Mouse (Mus musculus) adrenal gland, adult 8-10 months (tissue): Measurements from ENCODE around the gene Rps6ka4. TPM values are rescaled to one million over a fixed set of nuclear protein-coding genes. Genes with fewer than 3 reads are reported as not detected.

Source experiments
- DNase-seq: peaks from one replicate; pipeline ENCODE4 v3.0.0; 2022
- total RNA-seq, 4 experiments: library from RNA; stranded (reverse); gene quantifications; 2 replicates each; pipeline ENCODE4 v1.2.4; 2022

The Rps6ka4 gene
- total RNA-seq, 4 experiments from 2014 or later, result 30.2 to 42.5 (median 36.1) TPM

GRCm38 (mm10) chr19:6851497-6851896 is 11.1 kb upstream of the Rps6ka4 start:
- DNase-seq, result no peak

- DNase-seq, result no peak
Observed at GRCm38 (mm10) chr19:6849506-6850068, 9.2 kb upstream of the Rps6ka4 start.

DNA sequence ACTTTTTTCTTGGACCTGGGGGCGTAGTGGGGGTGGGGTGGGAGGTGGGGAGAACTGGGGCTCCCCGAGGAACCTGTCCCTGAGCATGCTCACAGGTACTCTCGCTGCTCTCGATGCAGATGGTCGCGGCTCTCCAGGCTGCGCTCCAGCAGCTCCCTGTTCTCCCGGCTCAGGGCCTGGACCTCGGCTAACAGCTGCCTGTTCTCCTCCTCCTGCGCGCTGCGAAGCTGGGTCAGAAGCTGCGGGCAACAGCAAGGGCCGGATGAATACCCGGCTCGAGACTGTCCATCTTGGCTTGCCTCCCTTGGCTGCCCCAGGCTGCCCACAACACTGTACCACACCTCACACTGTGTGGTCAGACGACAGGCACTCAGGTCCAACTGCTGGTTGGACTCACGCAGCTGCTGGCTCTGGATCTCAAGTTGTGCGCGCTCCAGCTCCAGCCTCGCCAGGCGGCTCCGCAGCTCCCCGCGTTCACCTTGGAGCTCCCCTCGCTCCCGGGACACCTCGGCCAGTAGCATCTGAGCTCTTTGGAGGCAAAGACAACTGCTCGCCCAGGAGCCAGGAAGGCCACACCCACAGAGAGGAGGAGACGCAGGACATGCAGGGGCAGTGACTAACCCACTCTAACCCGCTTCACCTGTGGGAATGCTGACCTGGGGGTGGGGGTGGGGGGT is 7.5 kb upstream of the Rps6ka4 start:
- DNase-seq, result no peak

DNA sequence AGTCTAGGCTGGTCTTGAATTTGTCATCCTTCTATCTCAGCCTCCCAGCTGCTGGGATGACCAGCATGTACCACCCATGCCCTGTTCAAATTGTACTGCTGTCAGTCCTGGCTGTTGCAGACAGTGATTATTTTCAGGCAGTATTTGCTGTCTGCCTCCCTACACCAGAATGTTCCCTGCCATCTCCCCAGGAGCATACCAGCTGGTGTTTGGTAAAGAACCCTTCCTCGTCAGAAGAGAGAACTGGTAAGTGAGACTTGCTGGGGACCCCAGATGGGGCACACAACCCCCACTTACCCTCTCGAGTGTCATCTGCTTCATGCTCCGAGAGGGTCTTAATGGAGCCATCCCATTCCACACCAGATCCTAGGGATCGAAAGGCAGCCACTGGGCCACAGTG is 5.6 kb upstream of the Rps6ka4 start:
- no peak for DNase-seq

GRCm38 (mm10) chr19:6842353-6842752 is 1.9 kb upstream of the Rps6ka4 start:
- peak; percentile 54 for DNase-seq

DNA sequence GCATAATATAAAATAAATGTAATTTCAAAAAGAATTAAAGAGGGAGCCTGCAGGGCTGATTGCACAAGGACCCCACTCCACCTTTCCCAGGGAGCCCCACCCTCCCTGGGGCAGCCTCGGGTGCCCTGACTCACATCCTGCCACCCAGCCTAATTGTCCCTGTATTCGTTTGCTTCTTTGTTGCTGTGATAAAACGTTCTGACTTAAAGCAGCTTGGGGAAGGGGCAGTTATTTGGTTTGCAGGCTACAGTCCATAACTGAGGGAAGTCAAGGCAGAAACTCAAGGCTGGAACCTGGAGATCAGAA is 809 bp upstream of the Rps6ka4 start:
- no peak for DNase-seq

DNA sequence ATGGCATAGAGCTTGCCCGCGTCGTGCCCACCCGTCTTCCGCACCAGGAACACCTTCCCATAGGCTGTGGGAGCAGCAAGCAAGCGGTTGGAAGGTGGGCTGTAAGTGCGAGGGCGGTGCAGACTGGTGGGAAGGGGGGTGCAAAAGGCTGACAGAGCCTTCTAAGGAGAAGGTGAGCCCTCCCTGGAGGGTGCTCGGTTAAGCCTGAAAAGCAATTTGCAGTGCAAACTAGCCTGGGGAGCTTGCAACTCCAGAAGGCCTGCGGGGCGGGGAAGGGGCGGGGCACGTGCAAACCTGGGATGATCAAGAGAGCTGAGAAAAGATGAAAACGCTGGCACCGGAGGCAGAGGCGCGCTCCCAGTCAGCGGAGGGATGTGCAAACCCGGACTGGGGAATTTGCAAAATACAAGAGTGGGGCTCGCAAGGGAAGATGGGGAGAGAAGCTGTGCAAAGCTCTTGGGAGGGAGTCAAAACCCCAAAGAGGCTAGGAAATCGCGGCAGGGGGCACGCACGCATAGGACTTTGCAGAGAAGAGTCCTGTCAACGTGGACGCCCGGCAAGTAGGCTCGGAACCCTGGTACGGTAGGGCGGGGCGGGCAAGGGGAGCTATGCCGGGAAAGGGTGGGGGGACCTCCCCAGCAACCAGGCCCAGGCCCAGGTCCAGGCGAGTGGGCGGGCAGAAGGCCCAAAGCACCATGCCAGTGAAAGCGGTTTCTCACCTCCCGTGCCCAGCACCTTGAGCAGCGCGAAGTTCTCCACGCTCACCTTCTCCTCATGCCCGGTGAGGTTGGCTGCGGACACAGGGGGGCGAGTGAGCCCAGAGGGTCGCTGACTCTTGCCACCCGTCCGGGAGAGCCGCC is 591 bp downstream of the Rps6ka4 start:
- DNase-seq, result peak; percentile 25

- DNase-seq, result no peak
Observed at GRCm38 (mm10) chr19:6832363-6832762, 8.1 kb downstream of the Rps6ka4 start.

GRCm38 (mm10) chr19:6831331-6831730 is 9.1 kb downstream of the Rps6ka4 start:
- DNase-seq, result no peak

DNA sequence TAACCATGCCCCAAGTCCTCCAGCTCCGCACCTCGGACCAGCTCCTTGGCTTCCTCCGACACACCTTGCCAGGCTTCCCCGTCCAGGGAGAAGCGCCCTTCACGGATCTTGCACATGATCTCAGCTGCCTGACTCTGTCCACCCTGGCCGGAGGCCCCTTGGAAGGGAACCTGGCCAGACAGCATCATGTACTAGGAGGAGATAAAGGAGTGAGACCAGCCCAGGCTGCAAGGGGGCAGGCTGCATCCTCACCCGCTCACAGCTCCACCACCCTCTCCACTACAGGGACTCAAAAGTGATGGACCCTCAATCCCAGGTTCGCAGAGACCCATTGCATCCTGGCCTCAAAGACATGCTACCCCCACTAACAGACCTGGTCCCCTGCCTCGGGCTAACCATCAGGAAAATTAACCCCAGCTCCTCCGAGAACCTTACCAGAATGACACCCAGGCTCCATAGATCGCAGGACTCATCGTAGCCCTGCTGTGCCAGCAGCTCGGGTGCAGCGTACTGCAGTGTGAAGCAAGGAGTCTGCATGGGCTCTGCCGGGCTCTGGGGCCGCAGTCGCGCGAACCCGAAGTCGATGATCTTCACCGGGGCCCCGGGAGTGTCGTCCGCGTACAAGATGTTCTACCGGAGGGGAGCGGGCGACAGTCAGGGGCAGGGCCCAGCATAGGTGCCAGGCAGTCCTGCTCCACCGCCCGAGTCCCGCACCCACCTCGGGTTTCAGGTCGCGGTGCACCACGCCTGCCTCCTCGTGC is 9.7 kb downstream of the Rps6ka4 start:
- DNase-seq, result no peak

DNA sequence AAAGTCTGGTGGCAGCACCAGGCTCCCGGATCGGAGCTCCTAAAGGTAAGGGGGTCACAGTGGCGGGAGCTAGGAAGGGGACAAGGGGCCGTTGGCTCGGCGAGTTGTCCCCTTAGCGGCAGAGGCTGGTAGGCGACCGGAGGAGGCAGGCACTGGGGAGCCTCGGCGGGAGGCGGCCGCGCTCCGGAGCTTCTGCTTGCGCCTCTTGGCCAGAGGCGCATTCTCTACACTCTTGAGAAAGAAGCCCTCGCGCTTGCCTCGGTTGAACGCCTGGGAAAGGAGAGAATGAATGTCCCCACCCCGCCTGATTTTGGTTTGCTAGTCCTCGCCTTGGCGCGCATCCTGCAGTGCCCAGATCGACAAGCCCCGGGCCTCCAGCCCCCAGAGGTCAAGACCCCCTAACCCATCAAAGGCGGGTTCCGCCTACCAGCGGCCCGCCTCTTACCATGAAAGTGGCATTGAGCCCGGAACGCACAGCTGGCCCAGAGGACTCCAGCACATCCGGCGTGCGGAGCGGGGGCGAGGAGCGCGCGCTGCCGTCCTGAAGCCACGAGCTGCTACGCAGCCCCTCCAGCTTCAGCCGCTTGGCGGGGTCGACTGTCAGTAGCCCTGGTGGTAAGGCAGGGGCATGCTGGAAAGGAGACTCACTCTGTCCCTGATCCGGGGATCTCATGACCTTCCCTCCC is 10.4 kb downstream of the Rps6ka4 start:
- no peak for DNase-seq

DNA sequence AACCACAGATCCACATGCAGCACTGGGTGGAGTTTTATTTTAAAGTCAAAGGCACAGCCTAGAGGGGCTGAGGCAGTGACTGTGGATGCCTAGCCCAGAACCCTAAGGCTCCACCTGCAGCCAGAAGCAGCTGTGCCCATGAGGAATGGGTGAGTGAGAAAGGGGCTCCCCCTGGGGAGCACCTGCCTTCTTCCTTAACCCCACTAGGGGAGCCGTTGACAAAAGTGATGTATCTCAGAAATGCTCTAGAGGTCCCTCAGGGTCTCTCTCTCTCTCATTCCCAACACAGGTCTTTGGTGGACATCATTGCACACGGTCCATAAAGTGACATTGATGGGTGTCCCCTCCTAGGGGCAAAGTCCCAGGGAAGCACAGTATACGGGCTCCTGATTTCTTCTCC is 11.4 kb downstream of the Rps6ka4 start:
- DNase-seq, result no peak

- DNase-seq, result no peak
Observed at GRCm38 (mm10) chr19:6826601-6827000, 13.8 kb downstream of the Rps6ka4 start.

GRCm38 (mm10) chr19:6825384-6825783 is 15.1 kb downstream of the Rps6ka4 start:
- no peak for DNase-seq

DNA sequence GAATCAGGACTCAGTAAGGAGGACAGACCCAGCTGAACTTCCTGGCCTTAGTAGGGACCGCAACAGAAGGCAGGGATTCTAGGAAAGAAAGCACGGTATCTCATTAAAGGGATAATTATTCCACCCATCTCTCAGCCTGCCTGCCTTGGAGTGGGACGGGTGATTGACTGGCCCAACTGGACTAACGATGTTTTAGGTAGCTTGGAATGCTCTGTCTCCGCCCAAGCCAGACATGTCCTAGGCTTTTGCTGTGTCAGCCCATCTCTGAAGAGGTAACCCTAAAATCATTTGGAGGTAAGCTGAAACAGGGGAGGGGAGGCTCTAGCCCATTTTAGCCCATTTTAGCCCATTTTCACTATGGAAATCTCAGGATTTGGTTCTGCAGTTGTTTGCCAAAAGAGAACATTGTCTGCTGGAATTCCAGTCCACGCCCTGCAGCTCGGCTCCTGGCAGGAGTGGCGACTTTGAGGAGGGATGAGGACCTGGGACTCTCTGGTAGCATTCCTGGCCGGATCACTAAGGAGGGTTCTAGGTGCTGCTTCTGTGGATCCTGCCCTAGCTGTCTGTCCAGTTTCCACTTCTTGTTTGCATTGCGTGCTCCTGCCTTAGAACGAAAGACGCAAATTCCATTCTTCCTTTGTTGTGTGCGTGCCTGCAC is 19.8 kb downstream of the Rps6ka4 start:
- DNase-seq, result no peak

GRCm38 (mm10) chr19:6819143-6819827 is 21.2 kb downstream of the Rps6ka4 start:
- DNase-seq, result no peak

DNA sequence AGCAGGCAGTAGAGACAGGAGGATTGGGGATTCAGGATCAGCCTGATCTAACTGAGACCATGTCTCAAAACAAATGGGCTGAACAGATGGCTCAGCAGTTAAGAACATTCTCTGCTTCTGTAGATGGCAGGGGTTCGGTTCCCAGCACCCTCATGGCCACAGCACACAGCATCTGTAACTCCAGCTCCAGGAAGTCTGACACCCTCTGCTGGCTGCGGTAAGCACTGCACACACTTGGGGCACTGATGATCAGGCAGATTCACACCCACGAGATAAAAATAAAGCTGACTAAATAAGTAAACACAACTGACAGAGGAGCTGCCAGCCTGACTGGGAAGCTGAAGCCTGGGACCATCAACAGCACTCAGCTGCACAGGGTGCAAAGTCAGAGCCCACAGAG is 25.5 kb downstream of the Rps6ka4 start:
- no peak for DNase-seq

GRCm38 (mm10) chr19:6814366-6814765 is 26.1 kb downstream of the Rps6ka4 start:
- no peak for DNase-seq
